Mouse (Mus musculus) T-cell, adult 2 months (primary cell): ENCODE measurements around the gene Gapdh.
A peak's percentile ranks its signal among the peaks of the same experiment; 100 is the strongest.
"Not testable (repeated sequence)": the region's sequence is repeated elsewhere in the genome, so short reads cannot be mapped to it uniquely, and the experiment has no call there.

Experiments
- DNase-seq: peaks from one replicate; pipeline ENCODE4 v3.0.0; 2022; ENCODE audit warnings: low spot score

The Gapdh gene

GRCm38 (mm10) chr6:125166861-125167650 is 789 bp upstream of the Gapdh start:
- DNase-seq, result no peak

- DNase-seq, result peak; percentile 97
Measured at GRCm38 (mm10) chr6:125165328-125165891, 857 bp downstream of the Gapdh start.

GRCm38 (mm10) chr6:125164672-125165327 is 1.5 kb downstream of the Gapdh start:
- DNase-seq, result peak; percentile 72

- DNase-seq, result no peak
Measured at GRCm38 (mm10) chr6:125163801-125164657, 2.2 kb downstream of the Gapdh start.

- not testable (repeated sequence) for DNase-seq
Measured at GRCm38 (mm10) chr6:125162615-125163305, 3.5 kb downstream of the Gapdh start.

- peak; percentile 82 for DNase-seq
Measured at GRCm38 (mm10) chr6:125161971-125162370, 4.3 kb downstream of the Gapdh start.

GRCm38 (mm10) chr6:125160854-125161760 is 5.2 kb downstream of the Gapdh start:
- DNase-seq, result no peak

GRCm38 (mm10) chr6:125160558-125160853 is 5.8 kb downstream of the Gapdh start:
- DNase-seq, result no peak

- DNase-seq, result no peak
Measured at GRCm38 (mm10) chr6:125159773-125160557, 6.3 kb downstream of the Gapdh start.

- DNase-seq, result no peak
Measured at GRCm38 (mm10) chr6:125158944-125159492, 7.2 kb downstream of the Gapdh start.

GRCm38 (mm10) chr6:125156903-125157614 is 9.2 kb downstream of the Gapdh start:
- DNase-seq, result no peak

- no peak for DNase-seq
Measured at GRCm38 (mm10) chr6:125156491-125156890, 9.8 kb downstream of the Gapdh start.

GRCm38 (mm10) chr6:125155262-125155661 is 11.0 kb downstream of the Gapdh start:
- DNase-seq, result no peak

- DNase-seq, result no peak
Measured at GRCm38 (mm10) chr6:125154550-125154949, 11.7 kb downstream of the Gapdh start.

- DNase-seq, result no peak
Measured at GRCm38 (mm10) chr6:125153682-125154081, 12.6 kb downstream of the Gapdh start.

GRCm38 (mm10) chr6:125153018-125153389 is 13.3 kb downstream of the Gapdh start:
- no peak for DNase-seq

GRCm38 (mm10) chr6:125152212-125153017 is 13.9 kb downstream of the Gapdh start:
- DNase-seq, result no peak

GRCm38 (mm10) chr6:125149569-125149950 is 16.7 kb downstream of the Gapdh start:
- no peak for DNase-seq
